Mouse (Mus musculus) spleen, postnatal 14 days (tissue): ENCODE results near the gene Olfr605.
"Not testable (repeated sequence)": the region's sequence is repeated elsewhere in the genome, so short reads cannot be mapped to it uniquely, and the experiment has no call there.

Experiments used
- DNase-seq, 2 experiments: peaks; one replicate each; pipeline ENCODE4 v3.0.0; 2021 to 2022; ENCODE audit warnings: low spot score in 2 of 2

Gene Olfr605

GRCm38 (mm10) chr7:103445339-103445738, at the start of gene Olfr605:
Gene Olfr605 (minus strand): TSS chr7:103445439.
- no peak for DNase-seq

- not testable (repeated sequence) for DNase-seq
Measured at GRCm38 (mm10) chr7:103477106-103477505, 31.9 kb upstream of the Olfr605 start.

DNA sequence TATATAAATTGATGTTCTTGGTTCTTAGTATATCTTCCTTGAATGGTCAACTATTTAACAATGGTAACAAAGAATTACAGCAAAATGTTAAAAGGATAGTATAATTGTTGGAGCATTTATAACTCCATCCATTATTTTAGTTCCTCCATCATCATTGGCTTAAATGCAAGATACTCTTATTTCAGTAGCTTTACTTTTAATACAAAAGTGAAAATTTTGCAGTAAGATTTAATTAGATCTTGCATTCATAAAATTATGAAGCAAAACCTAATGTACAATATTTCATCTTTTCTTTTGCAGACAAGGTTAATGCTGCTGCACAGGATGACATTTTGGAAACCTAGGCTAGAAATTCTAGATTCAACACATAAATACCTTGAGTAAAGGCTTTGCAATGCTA, 24.3 kb upstream of the Olfr605 start, which contains the start of gene Olfr608:
Olfr608 (plus strand) TSS at position 301 of the 400 bp plus-strand sequence.
- no peak for DNase-seq

GRCm38 (mm10) chr7:103460590-103460989, 15.4 kb upstream of the Olfr605 start:
- no peak for DNase-seq

GRCm38 (mm10) chr7:103448746-103449145, 3.5 kb upstream of the Olfr605 start, which contains the start of gene Olfr606:
Gene Olfr606 (plus strand): TSS chr7:103449046.
- DNase-seq: no peak

GRCm38 (mm10) chr7:103414772-103415171, 30.5 kb downstream of the Olfr605 start, which contains the start of gene Usp17lc:
Gene Usp17lc (plus strand): TSS chr7:103415072.
- DNase-seq: not testable (repeated sequence)

DNA sequence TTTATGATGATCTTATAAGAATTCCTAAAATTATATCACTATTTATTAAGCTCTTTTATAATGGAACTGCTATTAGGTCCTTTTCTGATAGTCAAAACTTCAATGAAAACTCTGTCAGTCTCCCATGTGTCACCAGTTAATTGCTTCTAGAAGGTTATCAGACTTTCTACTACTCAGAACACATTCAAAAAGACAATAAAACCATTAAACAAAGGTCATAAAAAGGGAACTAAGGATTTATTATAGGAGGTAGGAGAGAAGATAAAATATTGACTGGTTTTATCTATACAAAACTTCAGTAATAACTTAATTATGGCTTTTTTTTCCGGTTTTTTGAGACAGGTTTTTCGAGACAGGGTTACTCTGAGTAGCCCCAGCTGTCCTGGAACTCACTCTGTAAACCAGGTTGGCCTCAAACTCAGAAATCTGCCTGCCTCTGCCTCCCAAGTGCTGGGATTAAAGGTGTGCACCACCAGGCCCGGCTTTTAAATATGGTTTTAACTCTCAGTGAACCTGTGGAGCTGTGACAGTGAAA, 38.7 kb downstream of the Olfr605 start:
- DNase-seq: not testable (repeated sequence)

GRCm38 (mm10) chr7:103398981-103399380, 46.3 kb downstream of the Olfr605 start:
- DNase-seq: no peak

DNA sequence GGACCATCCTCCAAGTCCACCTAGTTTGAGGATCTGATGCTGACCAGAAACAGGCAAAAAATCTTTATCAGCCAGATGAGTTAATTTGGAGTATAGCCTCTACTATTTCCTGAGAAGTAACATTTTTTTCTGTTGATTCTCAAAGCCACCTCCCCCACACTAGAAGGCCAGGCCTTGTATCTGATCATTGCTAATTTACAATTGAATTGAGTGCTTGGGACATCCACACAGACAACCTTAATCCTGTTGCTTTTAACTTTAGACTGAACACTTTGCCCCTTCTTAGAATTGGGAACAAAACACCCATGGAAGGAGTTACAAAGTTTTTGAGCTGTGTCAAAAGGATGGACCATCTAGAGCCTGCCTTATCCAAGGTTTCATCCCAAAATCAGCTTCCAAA, 47.5 kb downstream of the Olfr605 start:
- DNase-seq: no peak
